In genomic region chr8:71324848-71325247, GRCm38 (mm10) we compare ENCODE assay signal across 8 mouse cellular contexts. TPM values are rescaled to one million over a fixed set of nuclear protein-coding genes. Genes with fewer than 3 reads are reported as not detected.
DNase-seq lines count a peak whose midpoint lies in the region; ATAC-seq and TF ChIP-seq lines count a peak whose summit lies in the region.

No protein-coding gene starts in this region.

- H3K9me3 ChIP-seq in kidney, postnatal 0 days (replicated peaks; ENCODE audit: low read length) = no peaks in the 10 kb centered on the region

- no peaks in the 10 kb centered on the region for H3K27me3 ChIP-seq in kidney, postnatal 0 days (ENCODE audit: insufficient read depth, low read length)

- peak; percentile 57 for TF ChIP-seq CTCF in kidney, postnatal 0 days (IDR thresholded peaks at IDR 0.05; ENCODE audit: low read depth)

- 93% methylated on average over 1 of the region's 1 CpGs for WGBS in kidney, postnatal 0 days

- no peak overlapping the region for H3K4me3 ChIP-seq in kidney, postnatal 0 days (replicated peaks; ENCODE audit: low read depth, low read length)

- DNase-seq in frontal cortex, postnatal 25 days (ENCODE audit: low spot score in 2 of 2) = no peak
- DNase-seq in 416B (ENCODE audit: low read depth) (peak; percentile 69), ZHBTc4 (ENCODE audit: low read depth, low spot score) (peak; percentile 39)
- DNase-seq in kidney, postnatal 0 days (ENCODE audit: low spot score) = peak; percentile 13
- peak; percentile 59 for DNase-seq in naive thymus-derived CD4-positive, alpha-beta T cell, adult 2 months (ENCODE audit: low read depth)
- no peak for DNase-seq in neural tube, embryonic 10.5 days (ENCODE audit: extremely low spot score, low spot score)
- no peak for DNase-seq in left cerebral cortex, adult 9 months (ENCODE audit: low spot score in 2 of 2)

- H3K36me3 ChIP-seq in kidney, postnatal 0 days (ENCODE audit: insufficient read depth, low read length) = peaks cover 40% of the 10 kb centered on the region

- no peak overlapping the region for H3K27ac ChIP-seq in kidney, postnatal 0 days

- no peaks in the 10 kb centered on the region for H3K4me1 ChIP-seq in kidney, postnatal 0 days (replicated peaks; ENCODE audit: insufficient read depth, low read length)

- H3K9ac ChIP-seq in kidney, postnatal 0 days (ENCODE audit: low read depth, low read length) = no peak overlapping the region

- ATAC-seq in frontal cortex, adult (ENCODE audit: low TSS enrichment) = 0 out of 2 replicates have a peak, but pooled peaks have one; percentile 52
- no peak for ATAC-seq in kidney, postnatal 0 days (replicated peaks; ENCODE audit: low FRiP score, low read depth)

- no peak overlapping the region for H3K4me2 ChIP-seq in kidney, postnatal 0 days (ENCODE audit: low read length)

RNA-seq across cellular contexts. Expression of gene Use1, which starts 41.8 kb away (rescaled TPM):
- 129 and 140 TPM in 2 replicates for polyA plus RNA-seq in kidney, postnatal 0 days (2015; fragmentation: Nextera tagmentation; extraction: Ambion mirVana)

RNA-seq across cellular contexts. Expression of gene Ocel1, which starts 46.2 kb away (rescaled TPM):
- 8.1 and 8.4 TPM in 2 replicates for polyA plus RNA-seq in kidney, postnatal 0 days (2015; fragmentation: Nextera tagmentation; extraction: Ambion mirVana)

RNA-seq across cellular contexts. Expression of gene Haus8, which starts 52.1 kb away (rescaled TPM):
- 21.9 and 25.5 TPM in 2 replicates for polyA plus RNA-seq in kidney, postnatal 0 days (2015; fragmentation: Nextera tagmentation; extraction: Ambion mirVana)

RNA-seq across cellular contexts. Expression of gene Myo9b, which starts 52.3 kb away (rescaled TPM):
- 10.0 and 11.5 TPM in 2 replicates for polyA plus RNA-seq in kidney, postnatal 0 days (2015; fragmentation: Nextera tagmentation; extraction: Ambion mirVana)

RNA-seq across cellular contexts. Expression of gene Nr2f6, which starts 56.9 kb away (rescaled TPM):
- polyA plus RNA-seq in kidney, postnatal 0 days (2015; fragmentation: Nextera tagmentation; extraction: Ambion mirVana) = 110 and 138 TPM in 2 replicates

Comparison
In these comparisons a context has a peak if more than half of its experiments do, and no peak if none do; other contexts are left out.
1. DNase-seq: peak in 416B (single experiment), ZHBTc4 (single experiment), kidney, postnatal 0 days (single experiment) and naive thymus-derived CD4-positive, alpha-beta T cell, adult 2 months (single experiment); none in frontal cortex, postnatal 25 days (0 of 2), neural tube, embryonic 10.5 days (single experiment) and left cerebral cortex, adult 9 months (0 of 2).